24 mouse cellular contexts compared by ENCODE assay signal in genomic region chr1:169103113-169103512, GRCm38 (mm10).
DNase-seq lines count a peak whose midpoint lies in the region; ATAC-seq and TF ChIP-seq lines count a peak whose summit lies in the region.
"Had no signal": no experiment of that assay in that cellular context is flagged by ENCODE, and none has a peak within 500 bp of the region (broad histone marks: within the 10 kb centered on the region; RNA-seq: fewer than 3 reads in every experiment).

No protein-coding gene starts in this region.

- H3K27ac ChIP-seq in heart, postnatal 0 days (ENCODE audit: low read depth), result no peak overlapping the region
- no peak overlapping the region for H3K27ac ChIP-seq in left cerebral cortex, adult 2 months
- H3K27ac ChIP-seq: embryonic facial prominence, embryonic 15.5 days; heart, embryonic 10.5 days; hindbrain, embryonic 10.5 days; limb, embryonic 15.5 days; liver, embryonic 14.5 days; neural tube, embryonic 13.5 days had no signal

- ATAC-seq in heart, postnatal 0 days (ENCODE audit: insufficient read depth, low read depth), result no peak
- ATAC-seq: intestine, postnatal 0 days had no signal

- intact Hi-C loops in left cerebral cortex, adult 2 months (cut with DNase I), result loop anchor here (5.0 to 10.0 kb wide), 2 partner anchors 354 to 888 kb away; no protein-coding TSS in a partner anchor
- intact Hi-C loops in left cerebral cortex, postnatal 10 days (cut with DNase I), result no loop called here

- H3K4me2 ChIP-seq in heart, postnatal 0 days (ENCODE audit: low read depth, low read length), result no peak overlapping the region
- H3K4me2 ChIP-seq: embryonic facial prominence, embryonic 15.5 days; limb, embryonic 15.5 days; midbrain, embryonic 11.5 days; neural tube, embryonic 13.5 days had no signal

- H3K27me3 ChIP-seq in heart, postnatal 0 days (ENCODE audit: control insufficient read depth, insufficient read depth, low read length), result no peaks in the 10 kb centered on the region
- H3K27me3 ChIP-seq: embryonic facial prominence, embryonic 15.5 days; limb, embryonic 15.5 days; neural tube, embryonic 13.5 days had no signal

- no peaks in the 10 kb centered on the region for H3K36me3 ChIP-seq in heart, postnatal 0 days (replicated peaks; ENCODE audit: control insufficient read depth, insufficient read depth, low read length)
- H3K36me3 ChIP-seq: embryonic facial prominence, embryonic 15.5 days; heart, embryonic 10.5 days; hindbrain, embryonic 10.5 days; limb, embryonic 15.5 days; neural tube, embryonic 13.5 days had no signal

- no peaks in the 10 kb centered on the region for H3K4me1 ChIP-seq in heart, postnatal 0 days (ENCODE audit: control insufficient read depth, insufficient read depth)
- H3K4me1 ChIP-seq: embryonic facial prominence, embryonic 15.5 days; heart, embryonic 10.5 days; hindbrain, embryonic 10.5 days; limb, embryonic 15.5 days; neural tube, embryonic 13.5 days had no signal

- TF ChIP-seq CTCF in heart, postnatal 0 days (IDR thresholded peaks at IDR 0.05; ENCODE audit: low read depth), result 0 out of 2 replicates have a peak, but pooled peaks have one; percentile 3
- TF ChIP-seq CTCF in left cerebral cortex, adult 2 months (IDR thresholded peaks at IDR 0.05), result peak; percentile 56

- no peak for DNase-seq in heart, postnatal 0 days (ENCODE audit: low spot score)
- no peak for DNase-seq in heart, adult 11 months
- no peak for DNase-seq in left cerebral cortex, adult 2 months (ENCODE audit: extremely low spot score in 1 of 2, low spot score in 2 of 2)
- no peak for DNase-seq in left cerebral cortex, postnatal 10 days (ENCODE audit: extremely low spot score in 1 of 2, low spot score in 2 of 2)
- DNase-seq in NIH3T3 (ENCODE audit: low read depth) (peak; percentile 19), adipocyte (ENCODE audit: low spot score) (peak; percentile 17)
- DNase-seq in left cerebral cortex, adult 9 months (ENCODE audit: low spot score in 2 of 2), result no peak
- DNase-seq: adrenal gland, postnatal 14 days; B cell, adult 2 months; cerebellum, adult 11 months; cerebellum, adult 9-11 months; gastrocnemius, postnatal 36 days; kidney, postnatal 25 days; retina, postnatal 1 day; thymus, postnatal 14 days had no signal

- no peaks in the 10 kb centered on the region for H3K9me3 ChIP-seq in heart, postnatal 0 days (replicated peaks; ENCODE audit: control insufficient read depth, low read length)
- H3K9me3 ChIP-seq: embryonic facial prominence, embryonic 15.5 days; heart, embryonic 10.5 days; hindbrain, embryonic 10.5 days; limb, embryonic 15.5 days; neural tube, embryonic 13.5 days had no signal

- no peak for TF ChIP-seq EP300 in heart, postnatal 0 days (IDR thresholded peaks at IDR 0.05; ENCODE audit: low read depth)

- 72% methylated on average over 2 of the region's 2 CpGs for WGBS in heart, postnatal 0 days

- H3K9ac ChIP-seq in heart, postnatal 0 days (replicated peaks; ENCODE audit: low read depth, low read length), result no peak overlapping the region
- H3K9ac ChIP-seq: embryonic facial prominence, embryonic 15.5 days; limb, embryonic 15.5 days; liver, embryonic 14.5 days; neural tube, embryonic 13.5 days had no signal

- no peak overlapping the region for H3K4me3 ChIP-seq in heart, postnatal 0 days (ENCODE audit: low read depth, low read length)
- no peak overlapping the region for H3K4me3 ChIP-seq in left cerebral cortex, adult 2 months
- H3K4me3 ChIP-seq: embryonic facial prominence, embryonic 15.5 days; heart, embryonic 10.5 days; hindbrain, embryonic 10.5 days; limb, embryonic 15.5 days; myocyte; neural tube, embryonic 13.5 days had no signal

Comparison
In these comparisons a context has a peak if more than half of its experiments do, and no peak if none do; other contexts are left out.
1. DNase-seq: peak in NIH3T3 (single experiment) and adipocyte (single experiment); none in heart, postnatal 0 days (single experiment), heart, adult 11 months (single experiment), left cerebral cortex, adult 2 months (0 of 2), left cerebral cortex, postnatal 10 days (0 of 2) and left cerebral cortex, adult 9 months (0 of 2).